Mouse (Mus musculus) cerebellum, adult 2 months (tissue): ENCODE measurements at regions not wholly inside any gene's neighbourhood (a gene's known extent, or its start where the extent isn't known, plus 50 kb on each side); places are given as distances from the start of the nearest gene placed in this dataset.

ENCODE experiments used
- CTCF ChIP-seq: fragments of 200-500 bp; IDR thresholded peaks from 2 replicates; pipeline ENCODE4 v1.5.1; 2011; ENCODE audit warnings: low read depth, mild to moderate bottlenecking, control low read depth, low read length, moderate library complexity, borderline replicate concordance; ENCODE audit not compliant: insufficient read depth
- POLR2A ChIP-seq: fragments of 200-500 bp; IDR thresholded peaks from 2 replicates; pipeline ENCODE4 v1.6.1; 2011; ENCODE audit warnings: low read length, control low read depth, borderline replicate concordance; ENCODE audit not compliant: insufficient read depth

GRCm38 (mm10) chr6:84306585-84306984 lies 287.1 kb downstream of the Cyp26b1 start:
- TF ChIP-seq CTCF = no peak
- no peak for TF ChIP-seq POLR2A
